Mouse (Mus musculus): Measurements from ENCODE around the gene Spon1. TPM values are rescaled to one million over a fixed set of nuclear protein-coding genes. Genes with fewer than 3 reads are reported as not detected.

Spon1 gene
- total RNA-seq, 2 experiments from 2014 or later: 28.6 to 32.7 TPM

DNA sequence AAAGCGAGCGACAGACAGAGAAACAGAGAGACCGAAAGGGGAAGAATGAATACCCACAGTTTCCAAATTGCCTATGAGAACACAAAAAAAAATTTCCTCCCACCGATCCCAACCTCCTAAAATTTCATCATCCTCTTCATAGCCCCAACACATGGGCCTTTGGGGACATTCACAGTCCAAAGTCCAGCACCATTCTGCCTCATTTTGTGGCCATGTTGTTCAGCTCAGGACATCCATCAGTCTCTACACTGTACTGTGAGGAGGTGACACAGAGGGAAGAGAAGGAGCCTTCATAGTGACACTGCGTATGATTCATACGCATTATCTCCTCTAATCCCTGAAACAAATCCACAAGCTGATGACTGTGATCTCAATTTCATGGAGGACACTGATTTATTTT is 12.7 kb downstream of the Spon1 start:
- DNase-seq: no peak

DNA sequence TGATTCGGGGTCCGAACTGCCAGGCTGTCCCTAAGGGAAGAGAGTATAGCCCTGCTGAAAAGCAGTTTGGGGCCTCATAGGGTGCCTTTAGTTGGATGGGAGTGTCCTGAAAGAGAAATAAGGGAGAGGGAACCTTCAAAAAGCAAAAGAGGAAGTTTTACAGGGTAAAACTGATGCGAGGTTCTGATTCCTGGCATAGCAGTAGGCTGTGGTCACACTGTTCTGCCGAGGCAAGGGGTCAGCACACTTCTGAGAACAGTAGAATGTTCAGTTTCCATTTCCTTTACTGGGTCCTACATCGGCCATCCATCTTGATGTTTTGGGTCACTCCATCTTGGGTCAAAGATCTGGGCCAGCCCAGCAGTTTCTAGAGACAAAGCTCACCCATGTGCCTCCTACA is 14.5 kb downstream of the Spon1 start:
- DNase-seq: no peak

DNA sequence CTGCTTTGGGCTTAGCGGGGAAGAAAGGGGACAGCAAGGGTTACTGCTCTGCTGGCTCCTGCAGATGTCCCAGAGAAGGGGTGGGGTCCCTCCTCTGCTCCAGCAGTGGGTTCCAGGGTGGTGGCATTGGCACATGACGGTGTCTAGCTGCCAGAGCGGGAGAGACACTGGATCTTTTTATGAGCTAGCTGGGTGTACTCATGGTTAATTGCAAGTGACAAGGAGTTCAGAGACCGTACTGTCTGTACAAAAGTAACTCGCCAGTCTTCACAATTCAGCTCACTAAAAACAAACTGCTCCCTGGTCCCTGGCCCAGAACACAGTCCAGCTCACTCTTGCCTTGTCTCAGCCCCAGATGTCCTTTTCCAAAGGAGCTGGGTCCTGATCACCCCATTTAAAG is 26.2 kb downstream of the Spon1 start:
- DNase-seq: no peak

DNA sequence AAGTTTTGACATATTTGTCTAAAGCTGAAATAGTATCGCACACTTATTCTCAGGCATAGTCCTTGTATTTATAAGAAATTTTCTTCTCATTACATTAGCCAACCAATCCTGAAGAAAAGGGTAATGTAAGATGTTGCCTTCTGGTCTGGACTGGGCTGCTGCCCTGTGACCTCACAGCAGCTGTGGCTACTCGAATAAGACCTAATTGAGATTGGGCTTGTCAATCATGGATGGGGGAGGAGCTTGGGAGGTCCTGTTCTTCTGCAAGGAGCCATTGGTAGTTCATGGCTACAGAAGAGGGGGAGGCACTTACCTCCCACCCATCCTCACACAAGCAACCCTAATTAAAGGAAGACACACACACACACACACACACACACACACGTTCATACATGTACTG is 27.1 kb downstream of the Spon1 start:
- DNase-seq: no peak

DNA sequence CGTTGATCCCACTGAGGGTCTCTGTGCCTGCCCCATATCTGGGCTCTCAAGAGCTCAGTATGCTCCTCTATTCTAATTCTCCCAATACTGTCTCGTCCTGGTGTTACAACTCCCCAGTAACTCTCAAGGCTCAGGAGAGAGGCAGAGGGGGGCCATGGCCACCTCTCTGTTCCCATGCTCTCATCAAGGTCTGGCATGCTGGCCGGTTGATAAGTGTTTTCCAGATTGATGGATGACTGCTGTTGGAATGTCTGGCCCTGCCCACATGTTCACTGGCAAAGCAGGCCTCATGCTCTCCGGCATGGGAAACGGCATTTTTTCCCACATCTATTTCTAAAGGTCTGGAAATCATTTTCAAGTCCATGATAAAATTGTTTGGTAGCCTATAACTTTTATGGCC is 29.4 kb downstream of the Spon1 start:
- peak; percentile 43 for DNase-seq

DNA sequence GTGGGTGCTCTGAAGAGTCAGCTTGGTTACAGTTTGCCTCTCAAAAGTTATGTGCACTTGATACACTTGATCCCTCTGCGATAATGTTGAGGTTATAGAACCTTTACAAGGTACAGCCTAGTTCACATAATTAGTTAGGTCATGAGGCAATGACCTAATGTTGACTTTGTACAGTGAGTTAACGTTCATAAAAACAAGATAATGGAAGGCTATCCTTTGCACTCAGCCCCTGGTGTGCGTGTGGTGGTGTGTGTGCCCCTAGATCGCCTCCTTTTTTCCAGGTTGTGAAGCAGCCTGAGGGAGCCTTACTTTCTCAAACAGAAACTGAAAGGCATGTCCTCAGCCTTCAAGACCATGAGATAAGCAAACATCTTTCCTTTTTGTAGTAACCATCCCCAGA is 31.3 kb downstream of the Spon1 start:
- no peak for DNase-seq

DNA sequence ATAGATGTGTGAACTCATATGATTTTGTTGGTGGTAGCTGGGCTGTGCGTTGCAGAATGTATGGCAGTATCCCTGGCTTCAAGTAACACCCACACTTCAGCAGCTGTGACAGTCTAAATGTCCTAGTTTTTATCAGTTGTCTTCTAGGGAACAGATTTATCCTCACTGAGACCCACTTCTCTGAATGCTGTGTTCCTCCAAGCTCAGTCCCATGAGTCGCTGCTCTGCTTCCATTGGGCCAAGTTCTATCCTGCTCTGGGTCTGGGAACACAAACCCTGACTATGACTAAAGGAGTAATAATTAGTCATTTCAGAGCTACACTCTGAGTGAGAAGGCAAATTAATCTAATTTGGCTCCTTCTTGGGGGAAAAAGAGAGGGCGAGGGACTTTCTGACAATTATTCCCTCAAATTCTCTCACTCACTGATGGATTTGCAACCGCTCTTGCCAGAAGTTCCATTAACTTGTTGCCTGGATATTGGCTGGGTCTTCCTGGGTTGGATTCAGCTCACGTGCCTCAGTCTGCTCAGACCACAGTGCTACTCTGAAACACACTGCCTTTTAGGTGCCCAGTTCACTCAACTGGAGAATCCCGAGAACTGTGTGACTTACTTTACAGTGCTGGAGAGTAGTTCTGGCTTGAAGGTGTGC is 32.9 kb downstream of the Spon1 start:
- DNase-seq: no peak

DNA sequence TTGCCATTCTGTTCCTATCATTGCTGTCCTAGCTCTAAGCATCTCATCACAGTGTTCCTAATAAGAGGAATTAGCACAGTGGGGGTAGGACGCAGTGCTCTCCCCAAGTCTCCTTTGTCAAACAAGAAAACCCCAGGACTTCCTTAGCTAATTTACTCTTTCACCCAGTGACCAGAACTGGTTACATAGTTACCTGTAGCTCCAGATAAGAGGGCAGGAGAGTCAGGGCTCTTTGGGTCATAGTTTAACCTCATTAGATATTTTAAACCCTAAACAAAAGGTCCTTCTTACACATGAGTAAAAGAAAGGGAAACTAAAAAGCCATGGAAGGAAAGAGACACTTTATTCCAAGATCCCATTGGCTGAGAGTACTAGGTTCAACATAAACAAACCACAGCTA is 44.0 kb downstream of the Spon1 start:
- DNase-seq: no peak

DNA sequence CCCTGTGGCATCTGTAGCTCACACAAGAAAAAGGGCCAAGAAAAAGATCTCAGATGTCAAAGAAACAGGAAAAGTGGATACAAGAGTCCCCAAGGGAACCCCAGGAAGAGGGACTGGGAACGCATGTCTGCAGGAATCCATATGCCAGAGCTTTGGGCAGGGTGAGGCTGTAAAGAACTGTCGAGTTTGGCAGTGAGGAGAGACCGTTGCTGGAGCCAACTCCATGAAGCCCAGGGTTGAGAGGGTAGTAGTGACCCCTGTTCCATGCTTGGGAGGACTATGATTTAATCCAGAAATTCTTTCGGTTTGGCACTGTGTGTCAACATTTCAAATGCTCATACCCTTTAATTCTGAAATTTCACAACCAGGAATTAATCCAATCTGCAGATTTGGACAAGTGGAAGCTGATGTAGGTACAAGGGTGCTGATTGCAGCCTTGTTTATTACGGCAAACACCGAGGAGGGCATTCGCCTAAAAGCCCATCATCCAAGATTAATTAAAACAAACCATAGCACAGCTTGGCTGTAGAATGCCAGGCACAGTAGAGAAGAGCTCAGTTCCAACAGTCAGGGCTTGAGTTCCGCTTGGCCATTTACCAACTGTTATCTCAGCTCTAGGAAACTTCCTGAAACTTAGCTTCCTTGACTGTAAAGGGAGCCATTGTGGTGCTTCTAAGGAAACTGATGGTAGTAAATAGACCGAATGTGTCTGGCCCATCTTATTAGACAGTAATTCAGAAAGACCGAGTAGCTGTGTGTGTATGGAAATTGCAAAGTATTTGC is 45.8 kb downstream of the Spon1 start:
- DNase-seq: no peak

DNA sequence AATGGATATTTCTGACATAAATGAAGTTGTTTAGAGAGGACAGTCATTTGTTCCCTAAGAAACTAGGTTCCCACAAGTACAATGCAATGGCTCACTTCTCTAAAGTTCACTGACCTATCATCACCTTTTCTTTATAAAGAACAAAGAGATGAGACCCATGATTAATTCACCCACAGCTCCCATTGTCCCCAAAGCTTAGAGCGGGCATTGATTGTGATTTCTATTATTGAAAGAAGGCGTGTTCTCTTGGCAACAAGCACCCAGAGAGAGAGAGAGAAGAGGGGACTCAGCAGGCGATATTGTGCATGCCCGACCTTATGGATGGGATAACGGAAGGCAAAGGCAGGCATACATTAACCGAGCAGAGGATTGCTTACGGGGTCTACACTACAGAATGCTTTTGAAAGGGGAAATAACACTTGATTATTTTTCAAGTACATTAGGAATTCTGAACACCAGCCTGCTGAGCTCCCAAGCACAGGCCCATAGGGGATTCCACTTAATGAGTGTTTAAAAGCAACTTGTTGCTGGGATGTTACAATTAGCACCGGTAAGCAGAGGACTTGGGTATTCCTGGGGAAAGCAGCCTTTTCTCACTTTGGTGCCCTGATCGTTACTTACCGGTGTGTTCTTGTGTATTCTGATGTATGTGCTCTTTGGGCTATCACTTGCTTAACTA is 48.4 kb downstream of the Spon1 start:
- DNase-seq: no peak

DNA sequence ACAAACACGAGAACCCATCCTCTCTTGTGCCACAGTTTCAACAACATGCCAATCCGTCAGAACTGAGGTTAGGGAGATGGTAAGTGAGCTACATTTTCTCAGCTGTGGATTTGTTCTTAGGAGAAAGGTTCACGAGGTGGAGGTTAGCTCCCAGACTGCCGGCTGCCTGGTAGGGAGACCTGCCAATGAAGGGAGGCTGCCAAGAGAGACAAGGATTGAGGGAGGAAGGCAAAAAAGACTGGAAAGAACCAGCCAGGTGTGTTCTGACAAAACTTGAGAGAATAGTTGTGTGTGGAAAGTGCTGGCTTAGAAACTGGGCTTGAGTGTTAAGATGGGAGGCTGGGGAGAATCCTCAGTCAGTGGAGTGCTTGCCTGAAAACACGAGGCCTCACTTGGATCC is 49.9 kb downstream of the Spon1 start:
- DNase-seq: no peak

DNA sequence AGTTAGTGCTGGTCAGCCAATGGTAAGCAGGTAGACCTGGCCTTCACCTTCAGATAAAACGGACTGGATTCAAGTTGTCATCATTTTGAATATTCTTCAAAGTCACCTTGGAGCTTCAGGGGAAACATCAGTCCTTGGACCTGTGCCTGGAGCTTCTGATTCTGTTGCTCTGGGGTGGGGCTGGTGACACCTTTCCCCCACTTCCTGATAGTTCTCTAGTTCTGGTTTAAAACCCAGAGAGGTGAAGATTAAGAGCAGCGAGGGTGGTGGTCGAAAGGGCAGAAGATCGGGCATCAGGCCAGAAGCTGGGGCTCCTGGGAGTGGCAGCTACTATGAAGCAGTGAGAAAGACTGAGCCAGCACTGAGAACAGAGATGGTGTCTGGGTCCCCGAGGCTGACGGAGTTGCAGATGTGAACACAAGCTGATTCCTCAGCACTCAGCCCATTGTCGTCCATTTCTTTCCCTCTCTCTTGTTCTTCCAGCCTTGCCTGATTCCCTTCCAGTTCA is 51.1 kb downstream of the Spon1 start:
- DNase-seq: peak; percentile 19

DNA sequence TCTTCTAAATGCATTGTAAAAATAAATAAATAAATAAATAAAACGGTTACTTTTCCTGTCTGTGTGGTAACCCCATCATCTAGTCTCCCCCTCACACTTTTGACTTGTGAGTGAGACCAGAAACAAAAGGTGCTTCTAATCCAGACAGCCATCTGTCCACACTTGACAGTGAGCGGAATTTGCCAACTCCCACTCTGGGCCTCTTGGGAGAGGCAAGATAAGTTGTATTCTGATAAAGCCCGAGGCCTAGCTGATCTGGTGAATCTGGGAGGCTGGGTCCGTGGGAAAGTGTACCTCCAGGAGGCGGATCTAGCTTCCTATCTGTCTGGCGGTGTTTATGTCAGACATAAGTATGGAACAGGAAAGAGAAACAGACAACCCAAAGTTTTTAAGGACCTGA is 52.3 kb downstream of the Spon1 start:
- no peak for DNase-seq

DNA sequence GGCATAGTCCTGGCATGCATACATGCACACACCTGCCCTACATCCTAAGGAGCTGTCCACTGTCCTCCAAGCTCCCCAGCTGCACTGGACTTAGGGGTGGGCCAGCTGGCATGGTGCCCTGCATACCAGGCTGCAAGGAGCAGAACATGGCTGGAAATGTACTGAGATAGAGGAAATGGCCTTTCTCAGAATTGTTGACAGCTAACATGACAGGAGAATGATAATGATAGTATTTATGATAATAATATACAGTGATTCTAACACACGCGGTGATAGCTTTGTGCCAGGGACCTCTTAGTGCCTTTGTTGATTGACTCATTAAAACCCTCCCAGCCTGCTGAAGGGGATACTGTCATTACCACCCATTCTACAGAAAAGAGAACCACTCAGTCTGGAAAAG is 54.4 kb downstream of the Spon1 start:
- DNase-seq: peak; percentile 71

DNA sequence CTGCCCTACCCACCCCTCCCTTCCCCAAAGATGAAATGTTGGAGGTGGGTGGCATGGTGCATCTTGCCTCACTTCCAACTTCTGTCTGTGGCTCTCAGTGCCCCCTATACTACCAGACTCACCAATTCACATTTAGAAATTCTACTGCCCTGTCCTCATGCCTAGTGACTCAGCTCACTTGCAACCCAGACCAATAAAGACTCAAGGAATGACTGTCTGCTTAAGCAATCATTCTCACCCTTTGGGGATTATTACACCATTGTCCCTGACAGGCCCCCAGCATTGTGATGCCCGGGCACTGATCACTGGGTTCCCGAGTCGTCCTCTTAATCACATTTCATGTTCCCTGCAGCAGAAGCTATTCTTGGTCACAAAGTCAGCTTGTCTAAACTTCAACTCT is 57.2 kb downstream of the Spon1 start:
- DNase-seq: no peak

DNA sequence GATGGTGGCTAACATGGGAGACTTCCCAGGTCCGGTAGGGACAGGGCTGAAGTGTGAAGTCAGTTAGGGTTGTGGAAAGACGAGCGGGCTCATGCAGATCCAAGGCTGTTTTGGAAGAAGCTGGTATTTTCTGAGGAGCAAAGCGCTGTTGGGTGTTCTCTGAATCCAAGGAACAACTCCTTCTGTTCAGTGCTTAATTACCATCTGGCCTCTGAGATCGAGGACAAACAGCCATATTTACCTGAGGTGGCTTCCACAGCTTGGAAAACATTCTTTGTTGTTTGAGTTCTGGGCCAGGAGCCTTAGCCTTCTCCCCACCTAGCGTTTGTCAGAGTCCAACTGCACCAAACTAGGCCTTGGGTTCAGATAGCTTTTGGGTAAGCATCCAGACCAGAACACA is 58.9 kb downstream of the Spon1 start:
- DNase-seq: no peak

DNA sequence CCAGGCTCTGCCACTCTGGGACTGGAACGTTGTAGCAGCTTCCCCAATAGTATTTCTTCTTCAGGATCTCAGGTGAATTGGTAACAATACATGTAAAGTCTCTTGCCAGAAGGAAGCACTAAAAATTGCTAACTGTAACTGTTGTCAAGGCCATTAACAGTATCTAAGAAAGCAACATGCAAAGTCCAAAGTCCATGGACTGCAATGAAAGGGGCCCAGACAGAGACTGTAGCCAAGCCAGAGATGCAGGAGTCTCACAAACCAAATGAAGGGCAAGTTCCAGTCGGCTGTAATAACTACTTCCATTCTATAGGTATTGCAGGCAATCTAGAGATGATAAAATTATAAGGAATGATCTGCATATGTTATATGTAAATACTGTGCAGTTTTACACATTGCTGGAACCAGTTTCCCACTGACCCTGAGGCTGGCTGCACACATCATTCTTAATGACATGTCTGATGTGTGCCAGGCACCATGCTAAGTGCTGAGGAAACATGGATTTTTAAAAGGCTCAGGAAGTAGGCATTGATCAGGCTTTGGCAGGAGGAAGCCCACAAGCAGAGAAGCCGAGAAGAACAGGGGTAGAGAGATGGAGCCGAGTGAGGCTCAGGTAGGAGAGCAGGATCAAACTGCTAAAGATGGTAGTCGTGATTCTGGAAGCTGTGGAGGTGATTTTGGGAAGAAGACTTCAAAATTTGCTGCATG is 59.9 kb downstream of the Spon1 start:
- no peak for DNase-seq

DNA sequence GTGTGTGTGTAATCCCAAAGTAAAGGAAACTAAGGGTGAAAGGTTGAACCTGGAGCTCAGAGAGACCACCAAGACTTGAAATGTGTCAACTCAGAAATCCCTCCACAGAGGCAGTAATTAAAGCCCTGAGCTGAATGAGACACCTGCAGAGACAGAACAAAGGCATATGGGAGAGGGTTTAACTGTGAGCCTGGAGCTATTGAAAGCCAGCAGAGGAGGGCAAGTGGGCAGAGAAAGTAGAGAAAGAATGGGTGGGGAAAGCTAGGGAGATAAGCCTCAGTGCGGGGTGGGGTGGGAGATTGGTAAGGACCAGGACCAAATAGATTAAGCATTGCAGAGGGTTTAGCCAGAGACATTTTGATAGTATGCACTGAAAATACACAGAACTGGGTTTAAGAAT is 60.7 kb downstream of the Spon1 start:
- no peak for DNase-seq

DNA sequence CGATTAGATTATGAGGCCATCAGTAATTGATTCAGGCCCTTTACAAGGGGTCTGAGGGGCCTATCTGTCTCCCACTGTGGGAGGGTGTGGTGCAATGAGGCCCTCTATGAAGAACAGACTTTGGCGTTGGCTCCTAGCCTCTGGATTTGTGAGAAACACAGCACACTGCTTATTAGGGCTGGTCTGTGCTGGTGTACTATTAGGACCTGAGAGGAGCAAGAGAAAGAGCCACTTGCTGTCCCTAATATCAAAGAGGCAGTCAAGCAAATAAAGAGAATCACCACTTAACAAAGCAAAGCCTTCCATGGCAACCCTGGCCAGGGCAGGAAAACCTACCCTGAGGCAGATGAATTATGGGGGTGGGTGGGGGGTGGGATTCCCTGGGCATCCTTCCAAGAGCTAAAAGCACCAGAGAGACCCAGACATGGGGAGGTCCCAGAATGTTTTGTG is 62.3 kb downstream of the Spon1 start:
- no peak for DNase-seq

DNA sequence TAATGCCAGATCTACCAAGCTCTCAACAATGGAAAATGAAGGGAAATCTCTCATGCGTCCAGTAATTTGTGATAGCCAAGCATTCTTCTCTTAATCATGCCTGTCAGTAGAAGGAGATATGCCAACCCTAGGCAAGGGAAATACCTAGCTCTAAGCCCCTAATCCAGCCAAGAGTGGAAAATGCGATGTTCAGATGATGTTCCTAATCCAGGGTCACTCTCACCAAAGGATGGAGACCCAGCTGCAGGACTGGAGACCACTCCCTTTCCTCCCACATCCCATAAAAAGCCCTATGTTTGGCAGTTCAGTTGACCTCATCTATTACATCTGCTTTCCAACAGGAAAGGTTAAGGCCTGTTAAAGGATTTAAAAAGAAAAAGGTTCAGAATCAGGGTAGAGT is 62.8 kb downstream of the Spon1 start:
- DNase-seq: no peak

DNA sequence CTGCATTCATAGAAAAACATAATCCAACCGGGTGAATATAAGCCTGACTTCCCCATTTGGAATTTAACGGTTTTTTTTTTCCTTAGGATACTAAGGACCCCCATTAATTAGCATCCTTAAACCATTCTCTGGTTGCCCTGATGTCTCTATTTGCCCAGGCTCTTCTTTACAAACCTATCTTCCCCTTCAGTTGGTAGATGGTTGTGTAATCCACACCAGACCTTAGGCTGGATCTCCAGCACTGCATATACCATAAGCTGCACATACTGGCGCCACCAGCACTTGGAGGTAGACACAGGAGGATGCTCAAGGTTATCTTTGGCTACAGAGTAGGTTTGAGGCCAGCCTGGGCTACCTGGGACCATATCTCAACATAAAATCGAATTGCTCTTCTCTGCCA is 71.4 kb downstream of the Spon1 start:
- no peak for DNase-seq

DNA sequence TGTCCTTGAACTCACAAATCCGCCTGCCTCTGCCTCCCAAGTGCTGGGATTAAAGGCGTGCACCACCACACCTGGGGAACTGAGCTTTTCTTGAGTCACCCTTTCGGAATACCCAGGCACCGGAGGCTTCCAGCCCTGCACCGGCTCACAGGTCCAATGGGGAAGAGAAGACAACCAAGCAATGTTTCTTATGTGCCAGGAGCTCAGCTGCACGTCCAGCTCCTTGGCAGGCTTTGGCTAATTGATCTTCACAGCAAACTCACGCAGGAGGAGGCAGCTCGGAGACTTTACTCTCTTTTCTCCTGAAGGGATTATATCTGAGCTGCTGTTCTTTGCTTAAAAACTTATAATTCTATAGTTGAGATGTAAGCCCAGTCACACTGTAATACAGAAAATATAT is 73.6 kb downstream of the Spon1 start:
- DNase-seq: no peak

DNA sequence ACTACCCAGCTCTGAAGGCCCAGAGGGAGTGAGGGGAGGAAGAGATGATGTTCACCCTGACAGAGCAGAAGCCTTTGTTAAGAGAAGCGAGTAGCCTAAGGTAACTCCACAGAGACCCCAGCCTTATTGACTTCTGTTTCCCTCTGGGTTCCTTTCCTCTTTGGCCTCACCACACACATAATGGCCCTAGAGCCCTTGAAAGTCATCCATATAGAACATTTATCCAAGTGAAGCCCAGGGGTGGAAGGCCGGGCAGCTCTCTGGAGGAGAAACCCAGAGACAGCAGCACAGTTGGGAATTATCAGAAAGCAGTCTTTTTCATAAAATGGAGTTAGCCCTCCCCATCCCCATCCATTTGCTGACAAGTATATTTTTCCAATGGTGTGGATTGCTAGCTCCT is 75.7 kb downstream of the Spon1 start:
- DNase-seq: no peak
